Mouse (Mus musculus) kidney, postnatal 10 days (tissue): ENCODE measurements at regions not wholly inside any gene's neighbourhood (a gene's known extent, or its start where the extent isn't known, plus 50 kb on each side); places are given as distances from the start of the nearest gene placed in this dataset.
"Not testable (repeated sequence)": the region's sequence is repeated elsewhere in the genome, so short reads cannot be mapped to it uniquely, and the experiment has no call there.

Experiments
- DNase-seq: peaks from one replicate; pipeline ENCODE4 v3.0.0; 2021; ENCODE audit warnings: mixed read lengths

DNA sequence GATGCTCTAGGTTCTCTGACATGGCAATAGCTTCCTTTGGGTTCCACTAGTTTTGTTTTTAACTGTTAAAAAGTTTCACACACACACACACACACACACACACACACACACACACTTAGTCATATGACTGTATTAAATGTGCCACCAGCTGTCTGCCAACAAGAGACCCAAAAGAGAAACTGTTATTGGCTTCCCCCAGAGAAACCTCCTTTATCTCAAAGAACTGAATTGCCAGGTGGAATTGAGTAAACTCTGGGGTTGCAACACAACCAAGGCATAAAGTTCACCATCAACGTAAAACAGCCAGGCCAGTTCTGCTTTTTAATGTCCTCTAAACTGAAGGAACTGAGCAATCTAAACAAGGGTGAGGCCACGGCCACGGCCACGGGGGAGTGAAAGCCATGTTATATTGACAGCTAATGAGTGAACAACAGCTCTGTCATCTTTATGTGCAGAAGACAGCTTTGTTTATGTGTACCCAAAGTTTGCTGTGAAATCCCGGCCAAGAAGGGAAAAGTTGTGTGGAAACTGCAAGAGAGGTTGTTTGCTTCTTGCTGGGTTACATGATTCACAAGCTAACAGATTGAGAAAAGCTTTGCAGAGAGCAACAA, 69.3 kb downstream of the Btg1 start:
- DNase-seq, result peak; percentile 18

DNA sequence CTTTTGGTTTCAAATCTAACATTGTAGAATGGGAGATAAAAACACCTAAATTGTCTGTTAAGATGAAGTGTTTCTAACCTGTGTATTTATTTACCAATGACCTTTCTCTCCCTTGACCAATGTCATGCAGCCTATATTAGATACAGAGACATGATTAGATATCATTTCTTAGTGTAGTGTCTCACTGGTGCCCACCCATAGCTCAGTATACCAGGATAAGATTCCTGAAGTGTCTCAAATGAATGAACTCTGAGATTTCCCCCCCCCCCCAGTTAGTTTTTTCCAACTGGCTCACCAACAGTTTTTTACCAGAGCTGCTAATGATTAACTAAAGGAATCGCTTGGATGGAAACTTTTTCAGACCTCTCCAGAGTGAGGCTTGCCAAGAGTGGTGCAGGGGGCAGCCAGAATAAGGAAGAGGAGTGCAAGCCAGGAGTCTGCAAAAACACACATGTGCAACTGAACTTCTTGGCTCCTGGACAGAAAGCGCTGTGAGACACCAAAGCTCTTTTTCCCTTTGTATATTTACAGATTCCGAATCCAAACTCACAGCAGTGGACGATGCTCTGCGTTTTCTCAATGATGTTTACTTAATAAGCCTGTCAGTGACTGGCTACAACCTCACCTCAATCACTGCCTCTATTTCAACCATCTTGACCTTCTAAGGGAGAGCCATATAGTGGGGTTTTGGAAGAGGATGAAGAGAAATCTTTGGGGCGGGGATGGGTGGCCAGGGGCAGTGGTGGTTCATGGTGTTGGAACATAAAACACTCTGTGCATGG, 70.0 kb downstream of the Btg1 start:
- DNase-seq, result peak; percentile 76

GRCm38 (mm10) chr10:96687441-96687772, 70.6 kb downstream of the Btg1 start:
- DNase-seq, result no peak

DNA sequence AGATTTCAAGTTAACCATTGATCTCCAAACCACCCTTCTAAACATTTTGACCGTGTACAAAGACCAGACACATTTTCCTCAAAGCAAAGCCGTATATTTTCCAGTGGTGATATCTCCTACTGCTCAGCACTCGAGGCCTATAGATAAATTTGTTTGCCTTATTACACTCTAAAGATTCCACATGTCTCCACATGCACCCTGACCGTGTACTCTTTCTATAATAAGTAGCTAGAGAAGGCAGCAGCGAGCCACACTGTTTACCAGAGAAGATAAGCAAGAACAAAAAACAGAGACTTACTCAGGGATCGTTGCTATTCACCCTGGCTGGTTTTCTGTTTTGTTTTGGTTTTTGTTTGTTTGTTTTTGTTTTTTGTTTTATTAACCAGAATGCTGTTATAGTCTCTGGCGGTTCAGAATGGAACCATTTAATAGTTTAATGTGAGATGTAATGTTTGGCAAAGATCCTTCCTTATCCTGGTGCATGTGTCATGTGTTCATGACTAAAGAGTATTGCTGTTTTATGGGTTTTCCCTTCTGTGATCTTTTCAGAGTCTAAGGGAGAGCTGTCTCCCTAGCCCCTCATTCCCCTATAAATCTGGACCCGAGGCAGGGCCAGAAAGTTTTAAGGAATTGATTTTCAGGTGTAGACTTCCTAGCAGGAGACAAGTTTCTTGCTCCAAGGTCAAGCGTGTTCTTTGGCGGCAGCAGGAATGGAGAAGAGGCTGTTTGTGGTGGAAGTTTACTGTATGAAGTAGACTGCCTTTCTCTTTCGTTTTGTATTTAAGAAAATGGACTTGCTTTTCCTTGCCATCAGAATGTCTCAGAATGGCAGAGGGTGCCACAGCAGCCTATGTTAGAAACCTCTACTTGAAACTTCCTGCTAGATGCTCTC, 73.4 kb downstream of the Btg1 start:
- DNase-seq, result peak; percentile 12

DNA sequence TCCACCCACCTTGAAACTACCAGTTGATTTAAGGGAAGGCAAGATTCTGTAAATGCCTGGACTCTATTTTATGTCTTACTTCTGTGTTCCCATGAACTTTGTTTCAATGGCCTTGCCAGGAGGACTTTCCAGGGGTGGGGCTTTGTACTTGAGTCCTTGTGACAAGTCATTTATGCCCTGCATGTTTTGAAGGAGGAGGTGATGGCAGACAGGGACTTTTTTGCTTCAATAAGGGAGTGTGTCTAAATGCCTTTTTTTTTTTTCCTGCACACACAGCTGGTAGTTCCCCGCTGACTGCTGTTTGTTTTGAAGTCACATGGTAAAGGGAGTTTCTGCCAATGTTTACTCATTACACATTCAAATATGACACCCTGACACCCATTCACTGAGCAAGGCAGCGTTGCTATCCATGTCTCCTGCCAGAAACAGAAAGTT, 74.1 kb downstream of the Btg1 start:
- peak; percentile 51 for DNase-seq

GRCm38 (mm10) chr10:96691319-96691870, 74.6 kb downstream of the Btg1 start:
- peak; percentile 15 for DNase-seq

DNA sequence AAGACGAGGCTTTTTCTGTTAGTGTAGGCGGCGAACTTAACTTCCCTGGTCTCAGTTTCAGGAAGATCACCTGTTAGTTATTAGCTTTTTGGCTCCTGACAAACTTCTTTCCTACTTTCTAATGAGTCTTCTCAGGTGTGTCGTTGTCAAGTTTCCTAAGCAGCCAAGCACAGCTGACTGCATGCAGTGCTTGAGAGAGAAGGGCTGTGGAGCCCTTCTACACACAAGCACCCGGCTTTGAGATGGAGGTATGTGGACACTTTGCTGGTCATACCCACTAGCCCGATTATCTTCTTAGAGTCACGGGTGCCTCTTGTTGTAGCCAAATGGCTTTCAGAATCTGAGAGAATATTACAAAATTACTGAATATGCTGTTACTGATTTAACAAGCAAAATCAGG, 76.0 kb downstream of the Btg1 start:
- no peak for DNase-seq

DNA sequence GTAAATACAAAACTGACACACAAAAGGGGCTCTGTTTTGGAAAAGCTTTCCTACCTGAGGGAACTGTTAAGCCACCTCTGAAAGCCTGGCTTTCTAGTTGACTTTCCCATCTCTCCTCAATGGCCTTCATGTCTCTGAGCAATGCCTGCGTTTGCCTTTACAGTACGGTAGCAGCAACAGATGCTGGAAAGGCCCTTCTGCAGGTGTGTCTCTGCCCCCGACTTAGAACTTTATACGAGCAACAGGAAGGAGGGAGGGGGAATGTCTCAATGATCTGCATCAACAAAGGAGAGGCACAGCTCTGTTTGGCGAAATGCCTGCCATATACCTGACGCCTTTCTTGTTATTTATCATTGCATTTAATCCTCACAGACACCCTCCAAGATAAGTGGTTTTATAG, 77.0 kb downstream of the Btg1 start:
- no peak for DNase-seq

- no peak for DNase-seq
These were observed 79.8 kb downstream of the Btg1 start for GRCm38 (mm10) chr10:96696571-96696970.

- DNase-seq, result peak; percentile 50
These were observed 81.0 kb downstream of the Btg1 start for GRCm38 (mm10) chr10:96697781-96698180.

DNA sequence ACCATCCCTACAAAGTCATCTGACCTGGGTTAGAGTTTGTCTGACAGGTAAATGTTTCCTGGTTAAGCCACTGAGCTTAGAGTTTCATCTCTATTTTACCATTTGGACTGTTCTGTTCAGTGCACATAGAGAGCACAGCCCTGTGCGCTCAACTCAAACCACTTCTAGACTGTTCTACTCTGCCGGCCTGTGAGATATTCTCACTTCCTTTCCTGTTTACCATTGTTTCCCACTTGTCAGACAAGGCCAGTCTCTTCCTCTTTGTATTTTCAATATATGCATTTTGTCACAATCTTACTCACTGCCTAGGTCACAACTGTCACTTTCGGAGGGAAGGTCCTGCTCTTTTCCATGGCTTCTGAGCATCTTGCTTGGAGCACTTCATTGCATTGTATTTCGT, 89.8 kb downstream of the Btg1 start:
- DNase-seq, result no peak

DNA sequence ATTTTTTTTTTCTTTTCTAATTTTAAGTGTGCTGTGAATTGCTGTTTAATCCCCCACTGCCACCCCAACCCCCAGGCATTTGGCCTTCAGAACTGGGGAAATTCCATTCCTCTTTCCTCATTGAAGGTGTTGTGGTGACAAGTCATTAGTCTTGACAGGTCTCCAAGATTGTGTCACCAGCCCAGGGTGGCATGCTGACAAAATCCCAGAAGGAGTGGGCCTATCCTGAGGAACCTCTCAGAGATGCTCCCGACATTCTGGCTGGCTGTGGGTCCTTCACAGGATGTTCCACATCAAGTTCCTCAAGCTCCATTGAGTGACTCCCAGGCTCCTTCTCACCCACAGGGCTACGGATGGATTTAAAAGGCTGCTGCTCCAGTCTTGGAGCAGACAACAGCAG, 91.7 kb downstream of the Btg1 start:
- no peak for DNase-seq

DNA sequence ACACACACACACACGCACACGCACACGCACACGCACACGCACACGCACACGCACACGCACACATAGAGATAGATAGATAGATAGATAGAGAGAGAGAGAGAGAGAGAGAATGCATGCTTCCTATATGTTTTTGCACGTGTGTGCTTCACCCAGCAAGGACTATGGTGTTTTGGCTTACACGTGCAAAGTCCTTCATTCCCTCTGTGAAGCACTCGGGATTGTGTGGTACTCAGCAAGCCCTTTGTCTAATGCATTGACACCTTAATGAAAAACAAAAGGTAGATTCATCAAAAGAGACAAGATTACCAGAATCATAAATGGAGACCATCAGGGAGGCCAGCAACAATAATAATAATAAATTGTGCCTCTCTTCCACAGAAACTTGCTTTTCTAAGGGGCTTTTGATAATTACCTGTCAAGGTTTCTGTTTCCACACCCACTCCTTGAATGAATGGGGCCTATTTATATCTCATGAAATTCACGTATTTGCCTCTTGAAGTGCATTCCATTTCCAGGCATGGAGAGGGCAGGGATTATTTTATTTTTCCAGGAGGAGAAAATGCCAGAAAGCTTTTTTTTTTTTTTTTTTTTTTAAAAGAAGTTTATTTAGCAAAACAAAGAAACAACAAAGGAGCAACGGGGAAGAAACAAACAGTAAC, 93.0 kb downstream of the Btg1 start:
- no peak for DNase-seq

GRCm38 (mm10) chr10:96711993-96712392, 95.2 kb downstream of the Btg1 start:
- no peak for DNase-seq

DNA sequence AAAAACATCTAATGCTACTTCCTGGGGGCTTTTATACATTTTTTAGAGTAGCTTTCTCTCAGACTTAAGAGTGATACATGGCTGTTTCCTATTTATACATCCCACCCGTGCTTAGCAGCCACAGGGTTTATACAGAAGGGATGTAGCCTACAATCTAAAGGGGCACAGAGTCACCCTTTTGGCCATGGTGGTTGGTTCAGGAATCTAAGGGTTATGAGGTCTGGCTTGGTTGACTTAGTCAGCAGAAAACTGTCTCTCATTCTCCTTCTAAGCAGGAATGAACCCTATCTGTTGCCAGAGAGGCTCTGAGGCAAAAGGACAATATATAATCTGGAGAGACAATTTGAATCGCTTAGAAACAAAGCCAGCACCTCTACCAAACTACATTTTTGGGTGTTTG, 97.9 kb downstream of the Btg1 start:
- DNase-seq, result no peak

GRCm38 (mm10) chr10:96717281-96717680, 100.5 kb downstream of the Btg1 start:
- no peak for DNase-seq

- not testable (repeated sequence) for DNase-seq
These were observed 101.9 kb downstream of the Btg1 start for GRCm38 (mm10) chr10:96718706-96719105.

- DNase-seq, result peak; percentile 19
These were observed 103.5 kb downstream of the Btg1 start for GRCm38 (mm10) chr10:96720281-96720711.

DNA sequence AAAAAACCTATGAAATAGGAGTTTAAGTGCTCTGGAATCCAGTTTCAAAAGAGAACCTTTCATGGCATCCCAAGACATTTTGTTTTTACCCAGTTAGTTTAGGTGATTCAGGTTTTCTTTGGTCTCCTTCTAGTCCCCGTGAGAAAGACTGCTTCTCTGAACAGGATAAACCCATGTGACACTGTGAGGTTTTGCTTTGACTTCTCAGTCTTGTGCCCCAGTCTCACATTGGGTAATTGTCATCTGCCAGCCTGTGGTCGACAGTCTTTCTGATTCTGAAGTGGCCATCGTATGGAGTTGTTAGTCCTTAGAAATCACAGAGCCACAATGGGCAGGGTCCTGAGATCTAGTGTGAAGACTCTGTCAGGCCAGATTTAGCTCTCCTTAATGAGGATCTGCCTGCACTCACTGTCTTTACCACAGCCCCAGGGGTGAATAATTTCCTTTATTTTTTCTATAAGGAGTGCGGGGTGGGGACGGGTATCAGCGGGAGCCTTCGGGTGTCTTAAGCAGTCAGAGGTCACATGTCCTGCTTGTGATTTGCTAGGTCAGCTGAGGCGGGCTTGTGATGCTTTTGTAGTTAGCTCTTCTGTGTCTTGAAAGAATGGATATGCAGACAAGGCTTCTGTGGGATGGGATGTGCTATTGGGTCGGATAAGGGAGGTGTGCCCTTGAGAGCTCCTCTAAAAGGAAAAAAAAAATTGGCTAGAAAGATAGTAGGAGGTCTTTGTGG, 104.3 kb downstream of the Btg1 start:
- no peak for DNase-seq

GRCm38 (mm10) chr10:96722491-96722890, 105.7 kb downstream of the Btg1 start:
- DNase-seq, result peak; percentile 82

DNA sequence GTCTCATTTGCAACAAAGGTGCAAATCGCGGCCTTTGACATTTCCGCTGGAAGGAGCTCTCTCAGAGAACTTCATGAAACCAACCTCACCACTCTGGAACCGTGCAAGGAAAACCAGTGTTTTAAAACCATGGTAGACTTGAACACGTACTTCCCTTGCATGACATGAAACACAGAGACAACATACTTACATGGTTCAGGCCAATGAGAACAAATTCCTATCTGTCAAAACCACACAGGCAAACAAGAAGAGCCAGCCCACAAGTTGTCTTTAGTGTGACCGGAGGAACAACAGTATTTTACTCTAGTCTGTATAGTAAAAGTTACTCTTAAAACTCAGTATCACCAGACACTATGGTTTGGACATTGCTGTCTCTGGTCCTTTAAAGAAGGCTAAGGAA, 106.3 kb downstream of the Btg1 start:
- no peak for DNase-seq
